Mouse (Mus musculus) gastrocnemius, adult 2 months (tissue): ENCODE measurements around the gene Stoml2. TPM values are rescaled to one million over a fixed set of nuclear protein-coding genes. Genes with fewer than 3 reads are reported as not detected.
"Not testable (repeated sequence)": the region's sequence is repeated elsewhere in the genome, so short reads cannot be mapped to it uniquely, and the experiment has no call there.

Experiments used
- DNase-seq: peaks from one replicate; pipeline ENCODE4 v3.0.0; 2022
- H3K27ac ChIP-seq: fragments of 200-600 bp; 2 replicates; pipeline ENCODE4 v1.8.1; 2022; ENCODE audit warnings: mild to moderate bottlenecking
- H3K4me3 ChIP-seq: fragments of 200-600 bp; 2 replicates; pipeline ENCODE4 v1.8.1; 2022; ENCODE audit warnings: mild to moderate bottlenecking, moderate library complexity
- CTCF ChIP-seq: fragments of 200-600 bp; IDR thresholded peaks from 2 replicates; pipeline ENCODE4 v1.8.1; 2022; ENCODE audit warnings: antibody characterized with exemption, mild to moderate bottlenecking, moderate library complexity
- intact Hi-C: fragments of 180-260 bp; cut with DNase I; formaldehyde crosslinking; loops from one replicate; pipeline ENCODE4 v1.15.1; 2025
- total RNA-seq, 2 experiments: library from RNA; stranded (reverse); gene quantifications; 2 replicates each; pipeline ENCODE4 v1.2.3; 2021

Stoml2 gene
- total RNA-seq, 2 experiments from 2014 or later = 87.5 to 108 TPM

- no peak for DNase-seq
- Histone ChIP-seq H3K4me3 (no peak overlapping the region), H3K27ac (no peak overlapping the region)
- TF ChIP-seq CTCF = no peak
- intact Hi-C loops = no loop called here
Measured at GRCm38 (mm10) chr4:43018156-43018555, 13.4 kb downstream of the Stoml2 start.

- no peak overlapping the region for H3K4me3 ChIP-seq
- H3K27ac ChIP-seq = no peak overlapping the region
- intact Hi-C loops = no loop called here
- no peak for DNase-seq
- TF ChIP-seq CTCF = no peak
Measured at GRCm38 (mm10) chr4:43012091-43012490, 19.4 kb downstream of the Stoml2 start.

GRCm38 (mm10) chr4:43010161-43011038, 21.1 kb downstream of the Stoml2 start, which contains the start of gene Fancg:
TSS of gene Fancg (minus strand) at chr4:43010506.
- intact Hi-C loops = no loop called here

GRCm38 (mm10) chr4:43005765-43006164, 25.7 kb downstream of the Stoml2 start:
- Histone ChIP-seq H3K27ac (no peak overlapping the region), H3K4me3 (no peak overlapping the region)
- intact Hi-C loops = loop anchor here (1.0 kb wide), 1 partner anchor 20 kb away; the partner anchor contains the start of gene Pigo
- TF ChIP-seq CTCF = peak; percentile 70
- no peak for DNase-seq

More at GRCm38 (mm10) chr4:43010161-43011038, 21.1 kb downstream of the Stoml2 start, which contains the start of gene Fancg:
- H3K4me3 ChIP-seq = peak within 1 kb of the TSS; percentile 89
- no peak for TF ChIP-seq CTCF
- peak within 1 kb of the TSS; percentile 70 for H3K27ac ChIP-seq
- peak; percentile 88 for DNase-seq

- no peak overlapping the region for H3K27ac ChIP-seq
- DNase-seq = no peak
- no peak overlapping the region for H3K4me3 ChIP-seq
- intact Hi-C loops = loop anchor here (1.0 kb wide), 1 partner anchor 20 kb away; the partner anchor contains the start of gene Pigo
- no peak for TF ChIP-seq CTCF
Measured at GRCm38 (mm10) chr4:43004951-43005350, 26.6 kb downstream of the Stoml2 start.

- intact Hi-C loops = no loop called here
- Histone ChIP-seq H3K4me3 (no peak overlapping the region), H3K27ac (peak overlapping the region; percentile 68)
- peak; percentile 26; the same call in 1 of the 2 replicates for TF ChIP-seq CTCF
- DNase-seq = peak; percentile 76
Measured at GRCm38 (mm10) chr4:43002756-43003439, 28.6 kb downstream of the Stoml2 start.

- no peak for DNase-seq
- TF ChIP-seq CTCF = no peak
- intact Hi-C loops = no loop called here
- H3K4me3 ChIP-seq = no peak overlapping the region
- peak overlapping the region; percentile 86 for H3K27ac ChIP-seq
Measured at GRCm38 (mm10) chr4:43001272-43001671, 30.2 kb downstream of the Stoml2 start.

GRCm38 (mm10) chr4:43000141-43000986, 31.1 kb downstream of the Stoml2 start, which contains the start of gene Vcp:
TSS of gene Vcp (minus strand) at chr4:43000507.
- Histone ChIP-seq H3K4me3 (peak within 1 kb of the TSS; percentile 98), H3K27ac (peak within 1 kb of the TSS; percentile 99)
- peak; percentile 100 for DNase-seq
- intact Hi-C loops = not testable (repeated sequence)

GRCm38 (mm10) chr4:42999451-43000140, 31.9 kb downstream of the Stoml2 start:
- peak; percentile 38 for TF ChIP-seq CTCF
- DNase-seq = peak; percentile 88
- Histone ChIP-seq H3K27ac (peak overlapping the region; percentile 99), H3K4me3 (peak overlapping the region; percentile 98)
- intact Hi-C loops = no loop called here

GRCm38 (mm10) chr4:42998022-42998421, 33.5 kb downstream of the Stoml2 start:
- no peak for TF ChIP-seq CTCF
- peak overlapping the region; percentile 99 for H3K27ac ChIP-seq
- H3K4me3 ChIP-seq = peak overlapping the region; percentile 98
- no peak for DNase-seq
- intact Hi-C loops = no loop called here

GRCm38 (mm10) chr4:42988296-42988695, 43.2 kb downstream of the Stoml2 start:
- intact Hi-C loops = no loop called here
- TF ChIP-seq CTCF = peak; percentile 34
- no peak for DNase-seq
- H3K4me3 ChIP-seq = no peak overlapping the region
- no peak overlapping the region for H3K27ac ChIP-seq

- DNase-seq, intact Hi-C loops, H3K4me3 ChIP-seq, H3K27ac ChIP-seq: not testable (repeated sequence)
Measured at GRCm38 (mm10) chr4:42980467-42980866, 51.0 kb downstream of the Stoml2 start.
